Mouse (Mus musculus): Measurements from ENCODE around the gene Il10rb. TPM values are rescaled to one million over a fixed set of nuclear protein-coding genes. Genes with fewer than 3 reads are reported as not detected.

The Il10rb gene
- polyA plus RNA-seq, 1 experiment from 2014 or later, result 45.1 TPM

DNA sequence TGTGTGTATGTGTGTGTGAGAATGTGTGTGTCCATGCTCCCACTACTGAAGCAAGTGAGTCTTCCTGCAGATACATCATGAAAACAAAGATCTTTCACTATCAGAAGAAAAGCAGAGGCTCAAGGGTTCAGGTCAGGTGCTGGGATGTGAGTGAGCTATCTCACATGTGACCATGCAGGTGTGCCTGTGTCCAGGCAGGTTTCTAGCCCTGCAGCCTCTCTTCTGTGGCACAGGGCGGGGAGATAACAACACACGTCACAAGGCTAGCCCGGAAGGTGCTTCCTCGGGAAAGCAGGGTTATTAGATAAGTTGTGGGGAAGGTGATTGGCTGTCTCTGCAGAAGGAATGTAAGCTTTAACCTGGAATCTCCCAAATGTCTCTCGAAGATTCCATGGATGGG lies 25.8 kb upstream of the Il10rb start:
- no peak for ATAC-seq (ENCODE audit: low FRiP score, low TSS enrichment)
- H3K27me3 ChIP-seq (ENCODE audit: insufficient read depth, low read length), result no peaks in the 10 kb centered on the region
- H3K4me1 ChIP-seq (ENCODE audit: insufficient read depth, low read length), result peaks cover 24% of the 10 kb centered on the region
- H3K9me3 ChIP-seq (ENCODE audit: low read length), result no peaks in the 10 kb centered on the region
- WGBS, result 71% methylated on average over 5 of the region's 5 CpGs
- no peak overlapping the region for H3K4me3 ChIP-seq (ENCODE audit: low read length)
- H3K27ac ChIP-seq (ENCODE audit: low read length), result peak overlapping the region; percentile 45; the same call in 1 of the 2 replicates
- H3K36me3 ChIP-seq (ENCODE audit: insufficient read depth, low read length), result peaks cover 13% of the 10 kb centered on the region
- H3K4me2 ChIP-seq (replicated peaks; ENCODE audit: low read depth, low read length), result no peak overlapping the region
- no peak overlapping the region; the same call in 1 of the 2 replicates for H3K9ac ChIP-seq (replicated peaks; ENCODE audit: low read length)

DNA sequence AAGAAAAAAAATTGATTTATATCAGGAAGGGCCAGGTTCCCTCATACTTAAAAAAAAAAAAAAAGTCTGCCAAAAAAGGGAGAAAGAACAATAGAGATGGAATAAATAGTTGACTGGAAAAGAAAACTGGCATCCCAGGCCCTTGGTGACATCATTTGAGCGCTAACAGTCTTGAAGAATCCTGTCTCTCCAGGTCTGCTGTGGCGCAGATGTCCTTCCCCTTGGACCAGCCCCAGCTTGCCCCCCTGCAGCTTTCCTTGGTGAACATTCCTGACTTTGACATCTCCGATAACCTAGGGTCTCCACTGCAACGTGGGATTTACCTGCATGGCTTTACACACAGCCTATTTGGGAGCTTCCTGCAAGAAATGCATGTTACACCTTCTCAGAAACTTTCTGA lies 24.4 kb upstream of the Il10rb start:
- Histone ChIP-seq H3K27ac (ENCODE audit: low read length) (no peak overlapping the region), H3K4me1 (ENCODE audit: insufficient read depth, low read length) (peaks cover 32% of the 10 kb centered on the region), H3K36me3 (ENCODE audit: insufficient read depth, low read length) (peaks cover 12% of the 10 kb centered on the region), H3K9me3 (ENCODE audit: low read length) (no peaks in the 10 kb centered on the region), H3K27me3 (ENCODE audit: insufficient read depth, low read length) (no peaks in the 10 kb centered on the region), H3K4me3 (ENCODE audit: low read length) (no peak overlapping the region), H3K9ac (replicated peaks; ENCODE audit: low read length) (no peak overlapping the region), H3K4me2 (replicated peaks; ENCODE audit: low read depth, low read length) (no peak overlapping the region)
- 86% methylated on average over 4 of the region's 4 CpGs for WGBS
- no peak for ATAC-seq (ENCODE audit: low FRiP score, low TSS enrichment)

DNA sequence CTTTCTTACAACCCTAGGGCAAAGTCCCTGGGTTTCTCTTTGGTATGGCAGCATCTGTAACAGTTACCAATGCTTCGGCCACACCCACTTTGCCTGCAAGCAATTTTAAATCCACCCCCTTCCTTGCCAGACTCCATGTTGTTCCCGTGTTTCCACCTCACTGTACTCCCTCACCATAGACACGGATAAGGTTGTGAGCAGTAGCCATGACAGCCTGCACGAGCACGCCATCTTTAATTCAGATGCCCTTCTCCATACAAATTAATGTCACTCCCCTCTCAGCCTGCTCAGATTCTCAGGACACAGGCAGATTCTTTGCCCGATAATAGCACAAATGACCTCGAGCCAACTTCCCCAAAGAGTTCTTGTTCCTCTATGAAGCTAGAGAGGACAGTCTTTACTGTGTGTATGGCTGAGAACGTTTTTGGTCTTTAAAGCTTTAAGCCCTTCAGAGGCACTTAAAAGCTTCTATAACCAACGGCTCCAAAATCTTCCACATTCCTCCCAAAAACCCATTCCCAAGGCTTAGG lies 23.6 kb upstream of the Il10rb start:
- Histone ChIP-seq H3K27me3 (ENCODE audit: insufficient read depth, low read length) (no peaks in the 10 kb centered on the region), H3K4me2 (replicated peaks; ENCODE audit: low read depth, low read length) (no peak overlapping the region), H3K36me3 (ENCODE audit: insufficient read depth, low read length) (peaks cover 9% of the 10 kb centered on the region), H3K9ac (replicated peaks; ENCODE audit: low read length) (no peak overlapping the region), H3K9me3 (ENCODE audit: low read length) (no peaks in the 10 kb centered on the region), H3K4me3 (ENCODE audit: low read length) (no peak overlapping the region), H3K4me1 (ENCODE audit: insufficient read depth, low read length) (peaks cover 32% of the 10 kb centered on the region), H3K27ac (ENCODE audit: low read length) (no peak overlapping the region)
- WGBS, result 90% methylated on average over 9 of the region's 9 CpGs
- ATAC-seq (ENCODE audit: low FRiP score, low TSS enrichment), result no peak

DNA sequence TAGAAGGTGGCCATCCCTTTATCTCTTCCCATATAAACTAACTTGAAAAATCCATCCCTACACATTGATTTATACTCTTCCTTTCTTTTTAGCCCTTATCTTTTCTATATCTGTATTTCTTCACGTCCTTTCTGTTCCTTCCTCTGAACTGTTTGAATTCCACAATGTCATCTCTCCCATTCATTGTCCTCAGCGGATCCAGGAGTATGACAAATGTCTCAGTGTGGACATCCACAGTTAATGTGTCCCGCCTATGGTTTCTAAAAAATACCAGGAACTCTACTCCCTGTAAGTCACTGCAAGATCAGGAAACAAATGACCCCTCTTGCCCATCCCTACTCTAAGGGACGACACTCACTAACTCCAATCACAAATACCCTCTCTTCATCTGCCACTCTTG lies 21.7 kb upstream of the Il10rb start:
- no peak overlapping the region for H3K27ac ChIP-seq (ENCODE audit: low read length)

DNA sequence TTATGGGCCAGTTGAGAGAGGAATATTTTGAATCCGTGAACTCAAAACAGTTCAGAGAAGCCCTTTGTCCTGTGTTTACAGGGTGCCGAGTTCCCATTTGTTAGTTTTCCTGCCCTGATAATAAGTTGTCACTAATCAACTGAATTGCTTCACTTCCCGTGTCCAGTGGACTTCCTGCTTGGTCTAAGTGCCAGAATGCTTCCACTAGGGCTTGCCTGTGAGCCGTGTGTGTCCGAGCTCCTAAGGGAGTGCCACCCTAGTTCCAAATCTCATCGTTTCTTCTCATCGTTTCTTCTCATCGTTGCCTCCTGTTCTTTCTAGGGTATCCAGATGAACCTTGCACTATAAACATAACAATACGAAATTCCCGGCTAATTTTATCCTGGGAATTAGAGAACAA lies 20.3 kb upstream of the Il10rb start:
- peak overlapping the region; percentile 12; the same call in 1 of the 2 replicates for H3K4me2 ChIP-seq (replicated peaks; ENCODE audit: low read depth, low read length)
- no peaks in the 10 kb centered on the region for H3K27me3 ChIP-seq (ENCODE audit: insufficient read depth, low read length)
- H3K27ac ChIP-seq (ENCODE audit: low read length), result peak overlapping the region; percentile 66; the same call in 1 of the 2 replicates
- H3K36me3 ChIP-seq (ENCODE audit: insufficient read depth, low read length), result peaks cover 34% of the 10 kb centered on the region
- no peaks in the 10 kb centered on the region; the same call in 1 of the 2 replicates for H3K9me3 ChIP-seq (ENCODE audit: low read length)
- H3K9ac ChIP-seq (replicated peaks; ENCODE audit: low read length), result no peak overlapping the region
- WGBS, result 22% methylated on average over 10 of the region's 10 CpGs
- H3K4me1 ChIP-seq (ENCODE audit: insufficient read depth, low read length), result peaks cover 14% of the 10 kb centered on the region
- ATAC-seq (ENCODE audit: low FRiP score, low TSS enrichment), result peak; percentile 71
- H3K4me3 ChIP-seq (ENCODE audit: low read length), result no peak overlapping the region

More for the DNA sequence above, 21.7 kb upstream of the Il10rb start:
- Histone ChIP-seq H3K4me3 (ENCODE audit: low read length) (no peak overlapping the region), H3K9me3 (ENCODE audit: low read length) (no peaks in the 10 kb centered on the region), H3K4me2 (replicated peaks; ENCODE audit: low read depth, low read length) (no peak overlapping the region), H3K9ac (replicated peaks; ENCODE audit: low read length) (no peak overlapping the region), H3K4me1 (ENCODE audit: insufficient read depth, low read length) (peaks cover 18% of the 10 kb centered on the region), H3K36me3 (ENCODE audit: insufficient read depth, low read length) (peaks cover 25% of the 10 kb centered on the region), H3K27me3 (ENCODE audit: insufficient read depth, low read length) (no peaks in the 10 kb centered on the region)
- ATAC-seq (ENCODE audit: low FRiP score, low TSS enrichment), result no peak
- WGBS, result 73% methylated on average over 4 of the region's 4 CpGs

DNA sequence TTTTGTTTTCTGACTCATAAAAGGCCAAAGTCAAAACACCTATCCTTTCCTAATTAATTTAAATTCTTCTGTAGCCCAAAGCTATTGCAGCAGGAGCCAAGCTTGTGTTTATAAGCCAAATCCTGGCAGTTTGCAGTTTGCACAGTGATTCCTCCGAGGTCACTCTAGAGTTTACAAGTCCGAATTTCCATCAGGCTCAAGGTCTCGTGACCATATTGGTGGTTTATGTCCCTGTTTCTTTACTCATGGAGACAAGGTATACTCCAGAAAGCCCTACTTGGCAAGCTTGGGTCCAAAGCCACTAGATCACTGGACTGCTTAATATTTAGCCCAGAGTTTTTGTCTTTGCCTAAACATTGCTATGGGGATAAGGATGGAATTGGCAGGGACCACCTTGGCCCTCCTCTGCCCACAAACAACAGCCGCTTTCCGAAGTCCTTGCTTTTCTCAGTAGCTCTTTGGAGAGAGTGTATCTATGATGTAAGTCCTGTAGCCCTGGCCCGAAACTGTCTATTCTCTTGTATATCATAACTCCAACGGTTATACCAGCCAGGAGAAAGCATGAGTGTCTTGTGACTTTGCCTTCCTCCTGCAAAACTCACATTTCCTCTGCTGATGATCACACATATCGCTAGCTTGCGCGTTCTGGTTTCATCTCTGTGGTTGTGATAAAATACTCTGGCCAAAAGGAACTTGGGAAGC lies 19.4 kb upstream of the Il10rb start:
- H3K9ac ChIP-seq (replicated peaks; ENCODE audit: low read length), result no peak overlapping the region
- no peaks in the 10 kb centered on the region for H3K27me3 ChIP-seq (ENCODE audit: insufficient read depth, low read length)
- peaks cover 33% of the 10 kb centered on the region for H3K36me3 ChIP-seq (ENCODE audit: insufficient read depth, low read length)
- H3K9me3 ChIP-seq (ENCODE audit: low read length), result no peaks in the 10 kb centered on the region; the same call in 1 of the 2 replicates
- ATAC-seq (ENCODE audit: low FRiP score, low TSS enrichment), result no peak
- 91% methylated on average over 10 of the region's 10 CpGs for WGBS
- no peak overlapping the region for H3K27ac ChIP-seq (ENCODE audit: low read length)
- no peak overlapping the region for H3K4me3 ChIP-seq (ENCODE audit: low read length)
- peaks cover 14% of the 10 kb centered on the region for H3K4me1 ChIP-seq (ENCODE audit: insufficient read depth, low read length)
- no peak overlapping the region for H3K4me2 ChIP-seq (replicated peaks; ENCODE audit: low read depth, low read length)

DNA sequence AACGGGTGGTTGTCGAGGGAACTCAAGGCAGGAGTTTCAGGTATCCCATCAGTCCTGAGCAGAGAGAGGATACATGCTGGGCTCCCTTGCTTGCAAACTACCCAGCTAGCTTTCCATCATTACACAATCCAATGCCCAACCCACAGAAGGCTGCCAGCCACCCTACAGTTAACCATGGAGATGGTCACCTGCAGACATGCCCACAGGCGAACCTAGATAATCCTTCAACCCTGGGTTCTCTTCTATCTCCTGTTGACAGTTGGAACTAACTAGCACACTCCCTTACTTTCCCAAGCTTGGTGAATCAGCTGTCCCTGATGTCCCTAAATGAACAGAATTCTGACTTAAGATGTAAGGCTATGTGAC lies 18.9 kb upstream of the Il10rb start:
- Histone ChIP-seq H3K4me1 (ENCODE audit: insufficient read depth, low read length) (peaks cover 14% of the 10 kb centered on the region), H3K36me3 (ENCODE audit: insufficient read depth, low read length) (peaks cover 36% of the 10 kb centered on the region), H3K9ac (replicated peaks; ENCODE audit: low read length) (no peak overlapping the region), H3K9me3 (ENCODE audit: low read length) (no peaks in the 10 kb centered on the region; the same call in 1 of the 2 replicates), H3K27ac (ENCODE audit: low read length) (no peak overlapping the region), H3K27me3 (ENCODE audit: insufficient read depth, low read length) (no peaks in the 10 kb centered on the region), H3K4me3 (ENCODE audit: low read length) (no peak overlapping the region), H3K4me2 (replicated peaks; ENCODE audit: low read depth, low read length) (no peak overlapping the region)
- 95% methylated on average over 3 of the region's 3 CpGs for WGBS
- no peak for ATAC-seq (ENCODE audit: low FRiP score, low TSS enrichment)

DNA sequence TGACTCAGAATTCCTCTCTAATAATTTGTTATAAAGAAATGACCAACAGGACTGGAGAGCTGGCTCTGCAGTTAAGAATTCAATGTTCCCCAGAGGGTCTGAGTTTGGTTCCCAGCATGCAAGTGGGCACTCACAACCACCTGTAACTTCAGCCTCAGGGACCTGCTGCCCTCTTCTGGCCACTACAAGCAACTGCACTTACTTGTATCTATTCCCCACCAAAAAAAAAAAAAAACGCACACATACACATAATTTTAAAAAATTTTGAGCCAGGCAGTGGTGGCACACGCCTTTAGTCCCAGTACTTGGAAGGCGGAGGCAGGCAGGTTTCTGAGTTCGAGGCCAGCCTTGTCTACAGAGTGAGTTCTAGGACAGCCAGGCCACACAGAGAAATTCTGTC lies 15.9 kb upstream of the Il10rb start:
- 88% methylated on average over 4 of the region's 4 CpGs for WGBS
- ATAC-seq (ENCODE audit: low FRiP score, low TSS enrichment), result no peak
- peaks cover 50% of the 10 kb centered on the region for H3K36me3 ChIP-seq (ENCODE audit: insufficient read depth, low read length)
- no peaks in the 10 kb centered on the region; the same call in 1 of the 2 replicates for H3K9me3 ChIP-seq (ENCODE audit: low read length)
- no peak overlapping the region for H3K4me2 ChIP-seq (replicated peaks; ENCODE audit: low read depth, low read length)
- no peak overlapping the region for H3K4me3 ChIP-seq (ENCODE audit: low read length)
- no peak overlapping the region for H3K27ac ChIP-seq (ENCODE audit: low read length)
- H3K9ac ChIP-seq (replicated peaks; ENCODE audit: low read length), result no peak overlapping the region
- peaks cover 9% of the 10 kb centered on the region for H3K4me1 ChIP-seq (ENCODE audit: insufficient read depth, low read length)
- H3K27me3 ChIP-seq (ENCODE audit: insufficient read depth, low read length), result no peaks in the 10 kb centered on the region

DNA sequence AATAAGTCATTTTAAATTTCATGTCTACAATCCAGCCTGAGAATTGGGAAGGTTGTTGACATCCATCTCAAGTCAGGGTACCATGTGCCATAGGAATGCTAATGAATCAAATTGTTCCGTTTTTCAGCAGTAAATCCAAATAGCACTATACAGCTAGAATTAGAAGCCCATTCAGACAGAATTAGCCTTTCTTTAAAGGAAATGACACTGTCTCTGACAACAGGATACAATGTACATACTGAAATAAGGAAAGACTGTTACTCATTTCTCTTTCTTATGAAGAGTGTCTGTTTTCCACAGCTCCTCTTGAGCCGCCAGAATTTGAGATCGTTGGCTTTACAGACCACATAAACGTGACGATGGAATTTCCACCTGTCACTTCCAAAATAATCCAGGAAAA lies 14.5 kb upstream of the Il10rb start, which contains the start of gene Gm21970:
Gm21970 (plus strand) TSS at position 301 of the 400 bp plus-strand sequence.
- Histone ChIP-seq H3K36me3 (ENCODE audit: insufficient read depth, low read length) (peaks cover 55% of the 10 kb centered on the region), H3K27me3 (ENCODE audit: insufficient read depth, low read length) (no peaks in the 10 kb centered on the region), H3K9me3 (ENCODE audit: low read length) (no peaks in the 10 kb centered on the region; the same call in 1 of the 2 replicates), H3K4me2 (replicated peaks; ENCODE audit: low read depth, low read length) (no peak within 1 kb of the TSS), H3K4me1 (ENCODE audit: insufficient read depth, low read length) (no peaks in the 10 kb centered on the region), H3K9ac (replicated peaks; ENCODE audit: low read length) (no peak within 1 kb of the TSS), H3K27ac (ENCODE audit: low read length) (no peak within 1 kb of the TSS), H3K4me3 (ENCODE audit: low read length) (no peak within 1 kb of the TSS)
- WGBS, result 72% methylated on average over 5 of the region's 5 CpGs
- no peak for ATAC-seq (ENCODE audit: low FRiP score, low TSS enrichment)

DNA sequence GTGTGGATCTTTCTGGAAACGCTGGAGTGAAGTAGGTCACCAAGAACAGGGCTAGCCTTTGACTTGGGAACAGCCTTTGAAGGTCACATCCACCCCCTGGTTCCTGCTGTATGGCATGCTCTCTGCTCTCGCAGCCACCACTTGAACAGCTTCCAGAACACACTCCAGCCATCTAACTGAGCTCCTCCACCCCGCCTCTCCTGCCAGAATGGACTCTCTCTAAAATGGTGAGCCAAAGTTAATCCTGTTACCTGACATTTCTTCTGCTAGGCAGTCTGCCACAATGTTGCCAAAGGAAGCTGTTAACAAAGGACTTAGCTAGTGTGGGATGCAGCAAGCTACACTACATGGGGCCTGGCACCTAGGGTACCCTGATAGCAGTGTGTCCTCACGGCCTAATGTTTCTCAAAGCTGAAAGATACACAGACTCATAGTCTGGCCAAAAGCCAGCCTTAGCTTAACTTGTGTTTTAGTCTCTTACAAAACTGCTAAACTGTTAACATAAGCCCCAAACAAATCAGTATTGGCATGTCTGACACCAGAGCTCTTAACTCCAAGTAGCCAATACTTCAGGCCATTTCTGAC lies 11.0 kb upstream of the Il10rb start:
- no peak overlapping the region for H3K9ac ChIP-seq (replicated peaks; ENCODE audit: low read length)
- no peak overlapping the region for H3K4me3 ChIP-seq (ENCODE audit: low read length)
- H3K27ac ChIP-seq (ENCODE audit: low read length), result no peak overlapping the region
- H3K4me2 ChIP-seq (replicated peaks; ENCODE audit: low read depth, low read length), result no peak overlapping the region
- H3K9me3 ChIP-seq (ENCODE audit: low read length), result no peaks in the 10 kb centered on the region; the same call in 1 of the 2 replicates
- H3K4me1 ChIP-seq (ENCODE audit: insufficient read depth, low read length), result no peaks in the 10 kb centered on the region
- H3K27me3 ChIP-seq (ENCODE audit: insufficient read depth, low read length), result no peaks in the 10 kb centered on the region
- ATAC-seq (ENCODE audit: low FRiP score, low TSS enrichment), result no peak
- WGBS, result 86% methylated on average over 4 of the region's 4 CpGs
- H3K36me3 ChIP-seq (ENCODE audit: insufficient read depth, low read length), result peaks cover 34% of the 10 kb centered on the region

Data from kidney, embryonic 16.5 days (tissue).